Mouse (Mus musculus) MEL (cell line): ENCODE data around the gene Prc1. TPM values are rescaled to one million over a fixed set of nuclear protein-coding genes. Genes with fewer than 3 reads are reported as not detected.

Source experiments
- DNase-seq: peaks from one replicate; pipeline ENCODE4 v3.0.0; 2011; ENCODE audit warnings: low read depth, low spot score
- H3K27ac ChIP-seq: 2 replicates; pipeline ENCODE4 v1.5.1; 2012; ENCODE audit warnings: low read depth, mild to moderate bottlenecking, control low read depth, low read length, moderate library complexity; ENCODE audit not compliant: control insufficient read depth
- H3K27me3 ChIP-seq, 2 experiments: fragments of 150-350 bp in 1 of 2; sonication (generic) in 1 of 2; 2 replicates each; pipeline ENCODE4 v1.6.1; 2012; ENCODE audit warnings: low read length in 2 of 2, mild to moderate bottlenecking in 2 of 2, improper control_type of control experiment in 1 of 2, moderate library complexity in 1 of 2; ENCODE audit not compliant: insufficient read depth in 2 of 2, control insufficient read depth in 1 of 2
- H3K36me3 ChIP-seq, 2 experiments: 2 replicates each; pipeline ENCODE4 v1.6.1; 2012 to 2014; ENCODE audit warnings: low read length in 2 of 2, improper control_type of control experiment in 1 of 2, inconsistent platforms in 1 of 2, mild to moderate bottlenecking in 1 of 2; ENCODE audit not compliant: insufficient read depth in 2 of 2, control insufficient read depth in 1 of 2
- H3K4me1 ChIP-seq, 2 experiments: fragments of 150-350 bp in 1 of 2; sonication (generic) in 1 of 2; 2 replicates each; pipeline ENCODE4 v1.6.1; 2012; ENCODE audit warnings: low read length in 2 of 2, improper control_type of control experiment in 1 of 2, mild to moderate bottlenecking in 1 of 2; ENCODE audit not compliant: insufficient read depth in 2 of 2, control insufficient read depth in 1 of 2
- H3K4me3 ChIP-seq, 2 experiments: fragments of 150-350 bp in 1 of 2; sonication (generic) in 1 of 2; 2 replicates each; pipeline ENCODE4 v1.5.1; 2012; ENCODE audit warnings: low read depth in 2 of 2, low read length in 2 of 2, mild to moderate bottlenecking in 2 of 2, moderate library complexity in 2 of 2, control low read depth in 1 of 2, improper control_type of control experiment in 1 of 2; ENCODE audit not compliant: control insufficient read depth in 1 of 2, insufficient read depth in 1 of 2
- H3K79me2 ChIP-seq: 2 replicates; pipeline ENCODE4 v1.6.1; 2012; ENCODE audit warnings: mild to moderate bottlenecking, low read length, moderate library complexity; ENCODE audit not compliant: control insufficient read depth, poor library complexity, insufficient read depth
- H3K9ac ChIP-seq: 2 replicates; pipeline ENCODE4 v1.6.1; 2012; ENCODE audit warnings: low read depth, mild to moderate bottlenecking, control low read depth, low read length, moderate library complexity; ENCODE audit not compliant: control insufficient read depth, poor library complexity, severe bottlenecking
- H3K9me3 ChIP-seq: fragments of 150-350 bp; sonication (generic); replicated peaks from 2 replicates; pipeline ENCODE4 v1.6.1; 2012; ENCODE audit warnings: mild to moderate bottlenecking, low read length, improper control_type of control experiment, moderate library complexity; ENCODE audit not compliant: insufficient read depth
- BHLHE40 ChIP-seq: IDR thresholded peaks from 2 replicates; pipeline ENCODE4 v1.6.1; 2012; ENCODE audit warnings: low read depth, mild to moderate bottlenecking, inconsistent platforms, low read length, improper control_type of control experiment, borderline replicate concordance
- CHD2 ChIP-seq: IDR thresholded peaks from 2 replicates; pipeline ENCODE4 v1.6.1; 2011; ENCODE audit warnings: low read length, improper control_type of control experiment
- E2F4 ChIP-seq: IDR thresholded peaks from 2 replicates; pipeline ENCODE4 v1.6.1; 2011; ENCODE audit warnings: low read depth, low read length, improper control_type of control experiment, borderline replicate concordance
- ELF1 ChIP-seq: IDR thresholded peaks from 2 replicates; pipeline ENCODE4 v1.6.1; 2014; ENCODE audit warnings: low read depth, mild to moderate bottlenecking, inconsistent platforms, low read length, improper control_type of control experiment, moderate library complexity
- GABPA ChIP-seq: IDR thresholded peaks from 2 replicates; pipeline ENCODE4 v1.6.1; 2012; ENCODE audit warnings: low read depth, mild to moderate bottlenecking, inconsistent platforms, low read length, improper control_type of control experiment, moderate library complexity
- GATA1 ChIP-seq: IDR thresholded peaks from 2 replicates; pipeline ENCODE4 v1.6.1; 2011; ENCODE audit warnings: low read depth, low read length, improper control_type of control experiment
- HCFC1 ChIP-seq: IDR thresholded peaks from 2 replicates; pipeline ENCODE4 v1.6.1; 2012; ENCODE audit warnings: low read depth, mild to moderate bottlenecking, inconsistent platforms, low read length, improper control_type of control experiment, moderate library complexity
- MAX ChIP-seq: IDR thresholded peaks from 2 replicates; pipeline ENCODE4 v1.6.1; 2011; ENCODE audit warnings: low read length, improper control_type of control experiment
- MAZ ChIP-seq: IDR thresholded peaks from 2 replicates; pipeline ENCODE4 v1.6.1; 2012; ENCODE audit warnings: low read depth, mild to moderate bottlenecking, inconsistent platforms, low read length, improper control_type of control experiment
- NELFE ChIP-seq: IDR thresholded peaks from 2 replicates; pipeline ENCODE4 v1.6.1; 2011; ENCODE audit warnings: low read depth, low read length, improper control_type of control experiment
- POLR2A ChIP-seq, 2 experiments: IDR thresholded peaks; 2 replicates each; pipeline ENCODE4 v1.6.1; 2011 to 2012; ENCODE audit warnings: low read length in 2 of 2, mild to moderate bottlenecking in 2 of 2, control low read depth in 1 of 2, improper control_type of control experiment in 1 of 2, low read depth in 1 of 2, moderate library complexity in 1 of 2; ENCODE audit not compliant: control insufficient read depth in 1 of 2, insufficient read depth in 1 of 2, poor library complexity in 1 of 2
- POLR2AphosphoS5 ChIP-seq: IDR thresholded peaks from 2 replicates; pipeline ENCODE4 v1.6.1; 2012; ENCODE audit warnings: low read depth, borderline replicate concordance, mild to moderate bottlenecking, inconsistent platforms, low read length, moderate library complexity, mixed read lengths
- SMC3 ChIP-seq: IDR thresholded peaks from 2 replicates; pipeline ENCODE4 v1.6.1; 2011; ENCODE audit warnings: low read depth, low read length, improper control_type of control experiment
- TBP ChIP-seq: IDR thresholded peaks from 2 replicates; pipeline ENCODE4 v1.8.0; 2011; ENCODE audit warnings: low read depth, low read length, improper control_type of control experiment
- TCF12 ChIP-seq: IDR thresholded peaks from 2 replicates; pipeline ENCODE4 v1.6.1; 2014; ENCODE audit warnings: low read depth, mild to moderate bottlenecking, inconsistent platforms, low read length, improper control_type of control experiment, moderate library complexity
- UBTF ChIP-seq: IDR thresholded peaks from 2 replicates; pipeline ENCODE4 v1.6.1; 2012; ENCODE audit warnings: low read depth, mild to moderate bottlenecking, inconsistent platforms, low read length, improper control_type of control experiment, moderate library complexity, borderline replicate concordance; ENCODE audit not compliant: insufficient read depth
- ZC3H11A ChIP-seq: IDR thresholded peaks from 2 replicates; pipeline ENCODE4 v1.6.1; 2012; ENCODE audit warnings: low read depth, mild to moderate bottlenecking, inconsistent platforms, low read length, improper control_type of control experiment
- ZMIZ1 ChIP-seq: IDR thresholded peaks from 2 replicates; pipeline ENCODE4 v1.6.1; 2012; ENCODE audit warnings: low read depth, mild to moderate bottlenecking, inconsistent platforms, low read length, improper control_type of control experiment, moderate library complexity
- polyA plus RNA-seq, 2 experiments: library from polyadenylated mRNA; stranded (reverse) in 1 of 2; unstranded in 1 of 2; fragments of >175 nt in 1 of 2; fragments of >200 nt in 1 of 2; gene quantifications; 2 replicates each; pipeline versions ENCODE4 v1.2.1 to v1.2.4; 2012; ENCODE audit warnings: low replicate concordance in 2 of 2, low read depth in 1 of 2; ENCODE audit not compliant: insufficient read length in 2 of 2, insufficient read depth in 1 of 2, missing spikeins in 1 of 2
- total RNA-seq: library from RNA; depleted of rRNA; stranded (reverse); fragments of 300-350 nt; gene quantifications from 2 replicates; pipeline ENCODE4 v1.2.3, GENCODE M21; 2012

Gene Prc1
- total and polyA plus RNA-seq, 3 experiments = 68.5 to 108 (median 82.2) TPM

GRCm38 (mm10) chr7:80268897-80269750, 25.1 kb upstream of the Prc1 start, which contains the start of gene Vps33b (continued):
- TF ChIP-seq MAZ (no peak), ELF1 (peak; percentile 100), CHD2 (no peak), GATA1 (peak; percentile 83), GABPA (no peak), ZC3H11A (no peak), HCFC1 (peak; percentile 92), UBTF (no peak), TCF12 (no peak), ZMIZ1 (peak; percentile 42; the same call in 1 of the 2 replicates), MAX (peak; percentile 75), POLR2AphosphoS5 (no peak), E2F4 (no peak)

- H3K4me1 ChIP-seq = peaks cover 9 to 19% of the 10 kb centered on the region in 2 experiments
- peak overlapping the region; percentile 74 for H3K9ac ChIP-seq
- H3K9me3 ChIP-seq = no peaks in the 10 kb centered on the region
- peak overlapping the region; percentile 78 to 91 for H3K4me3 ChIP-seq
- H3K36me3 ChIP-seq = peaks cover 1 to 25% of the 10 kb centered on the region in 2 experiments
- peak overlapping the region; percentile 27 for H3K27ac ChIP-seq
- TF ChIP-seq NELFE (no peak), SMC3 (no peak), POLR2A (IDR thresholded peaks at IDR 0.05; ENCODE audit: control insufficient read depth in 1 of 2, insufficient read depth in 1 of 2, low read depth in 1 of 2, low read length in 2 of 2, poor library complexity in 1 of 2) (no peak; a peak in 1 of 4 replicates), ZMIZ1 (no peak), GABPA (no peak), BHLHE40 (no peak), TBP (no peak), MAZ (no peak), ZC3H11A (no peak), ELF1 (no peak)
- H3K79me2 ChIP-seq = peaks cover 16% of the 10 kb centered on the region
- DNase-seq = no peak
- H3K27me3 ChIP-seq = no peaks in the 10 kb centered on the region
Measured at GRCm38 (mm10) chr7:80269751-80270255, 24.4 kb upstream of the Prc1 start.
